Mouse (Mus musculus) heart, adult 2 months (tissue): Measurements from ENCODE around the gene Proser3.

Experiments
- CTCF ChIP-seq: fragments of 200-600 bp; IDR thresholded peaks from 2 replicates; pipeline ENCODE4 v1.8.1; 2022; ENCODE audit warnings: antibody characterized with exemption, mild to moderate bottlenecking, moderate library complexity
- EP300 ChIP-seq: fragments of 200-500 bp; IDR thresholded peaks from 2 replicates; pipeline ENCODE4 v1.6.1; 2011; ENCODE audit warnings: low read depth, low read length, control low read depth; ENCODE audit not compliant: insufficient read depth
- POLR2A ChIP-seq: fragments of 200-500 bp; IDR thresholded peaks from 2 replicates; pipeline ENCODE4 v1.6.1; 2011; ENCODE audit warnings: mild to moderate bottlenecking, low read depth, low read length, control low read depth; ENCODE audit not compliant: insufficient read depth

DNA sequence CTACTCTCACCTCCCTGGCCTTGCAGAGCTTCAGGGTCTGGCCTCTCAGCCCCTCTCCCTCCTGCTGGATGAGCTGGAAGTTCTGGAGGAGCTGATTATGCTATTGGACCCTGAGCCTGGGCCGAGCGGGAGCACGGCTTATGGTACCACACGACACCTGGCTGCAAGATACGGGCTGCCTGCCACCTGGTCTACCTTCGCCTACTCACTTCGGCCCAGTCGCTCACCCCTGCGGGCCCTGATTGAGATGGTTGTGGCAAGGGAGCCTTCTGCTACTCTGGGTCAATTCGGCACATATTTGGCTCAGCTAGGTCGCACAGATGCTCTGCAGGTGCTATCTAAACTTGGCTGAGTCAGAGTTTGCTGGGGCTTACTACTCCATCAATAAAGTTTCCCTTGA is 15.5 kb upstream of the Proser3 start:
- TF ChIP-seq CTCF: no peak
- TF ChIP-seq POLR2A: no peak
- TF ChIP-seq EP300: no peak
